Mouse (Mus musculus): Measurements from ENCODE around the gene Gm5678. TPM values are rescaled to one million over a fixed set of nuclear protein-coding genes. Genes with fewer than 3 reads are reported as not detected.
"Not testable (repeated sequence)": the region's sequence is repeated elsewhere in the genome, so short reads cannot be mapped to it uniquely, and the experiment has no call there.

Gene Gm5678
- polyA plus RNA-seq, 1 experiment from 2014 or later, result not detected

DNA sequence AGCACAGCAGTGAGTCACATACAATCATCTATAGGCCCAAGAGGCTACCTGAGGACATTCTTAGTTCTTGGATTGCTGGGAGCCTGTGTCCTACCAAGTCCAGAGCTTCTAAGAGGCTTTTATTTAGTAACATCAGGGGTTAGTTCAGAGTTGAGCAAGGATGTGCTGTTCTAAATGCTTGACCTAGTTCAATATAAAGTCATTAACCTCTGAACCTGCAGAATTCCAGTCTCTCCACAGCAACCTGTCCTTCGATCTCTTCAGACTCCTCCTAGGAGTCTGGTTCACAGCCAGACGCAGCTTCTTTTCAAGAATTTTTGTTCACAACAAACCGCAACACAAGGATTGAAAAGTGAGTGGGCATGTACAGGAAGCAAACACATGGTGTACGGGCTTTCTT, 16.9 kb upstream of the Gm5678 start:
- ATAC-seq, result no peak
- Histone ChIP-seq H3K36me3 (peaks cover 33% of the 10 kb centered on the region), H3K9me3 (no peaks in the 10 kb centered on the region), H3K4me3 (replicated peaks) (no peak overlapping the region), H3K4me2 (replicated peaks) (no peak overlapping the region), H3K27ac (no peak overlapping the region), H3K9ac (replicated peaks) (no peak overlapping the region), H3K27me3 (0 out of 2 replicates have a peak, but pooled peaks cover 3% of the 10 kb centered on the region), H3K4me1 (replicated peaks) (peaks cover 20% of the 10 kb centered on the region)
- WGBS, result 93% methylated on average over 4 of the region's 4 CpGs

- H3K4me2 ChIP-seq (replicated peaks), result no peak overlapping the region
- H3K27ac ChIP-seq, result no peak overlapping the region
- peaks cover 22% of the 10 kb centered on the region for H3K36me3 ChIP-seq
- H3K27me3 ChIP-seq, result no peaks in the 10 kb centered on the region
- H3K9me3 ChIP-seq, result no peaks in the 10 kb centered on the region
- 51% methylated on average over 5 of the region's 5 CpGs for WGBS
- H3K9ac ChIP-seq (replicated peaks), result no peak overlapping the region
- H3K4me1 ChIP-seq (replicated peaks), result no peaks in the 10 kb centered on the region; the same call in 1 of the 2 replicates
- no peak overlapping the region for H3K4me3 ChIP-seq (replicated peaks)
- no peak for ATAC-seq
Observed at GRCm38 (mm10) chr16:93615118-93615870, 12.6 kb upstream of the Gm5678 start.

DNA sequence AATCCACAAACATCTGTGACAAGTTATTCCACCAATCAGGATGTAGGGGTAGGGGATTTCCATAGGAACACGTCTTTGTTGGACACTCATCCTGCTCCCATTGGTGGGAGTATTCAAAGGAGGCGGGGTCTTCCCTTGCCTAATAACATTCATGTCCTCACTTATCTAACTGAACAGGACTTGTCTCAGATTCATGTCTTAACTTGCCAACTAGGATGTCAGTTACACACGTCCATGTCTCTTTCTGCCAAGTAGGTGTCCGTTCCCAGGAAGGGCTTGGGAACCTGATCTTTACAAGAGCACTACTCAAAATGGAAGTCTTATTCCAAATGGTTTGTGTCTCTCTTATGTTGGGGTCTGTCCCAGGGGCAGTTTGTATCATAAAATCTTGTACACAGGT, 4.1 kb upstream of the Gm5678 start:
- not testable (repeated sequence) for H3K4me3 ChIP-seq (replicated peaks); H3K4me2 ChIP-seq (replicated peaks); ATAC-seq; H3K27me3 ChIP-seq; H3K27ac ChIP-seq; H3K9ac ChIP-seq (replicated peaks); H3K9me3 ChIP-seq; H3K36me3 ChIP-seq; H3K4me1 ChIP-seq (replicated peaks)
- WGBS, result 90% methylated on average over 4 of the region's 4 CpGs

GRCm38 (mm10) chr16:93624671-93625070, 3.2 kb upstream of the Gm5678 start:
- WGBS, result 86% methylated on average over 4 of the region's 4 CpGs
- H3K9ac ChIP-seq (replicated peaks), result no peak overlapping the region
- no peaks in the 10 kb centered on the region for H3K9me3 ChIP-seq
- no peak for ATAC-seq
- no peaks in the 10 kb centered on the region for H3K36me3 ChIP-seq
- no peaks in the 10 kb centered on the region for H3K4me1 ChIP-seq (replicated peaks)
- no peak overlapping the region for H3K4me2 ChIP-seq (replicated peaks)
- no peak overlapping the region for H3K27ac ChIP-seq
- no peak overlapping the region for H3K4me3 ChIP-seq (replicated peaks)
- H3K27me3 ChIP-seq, result no peaks in the 10 kb centered on the region

DNA sequence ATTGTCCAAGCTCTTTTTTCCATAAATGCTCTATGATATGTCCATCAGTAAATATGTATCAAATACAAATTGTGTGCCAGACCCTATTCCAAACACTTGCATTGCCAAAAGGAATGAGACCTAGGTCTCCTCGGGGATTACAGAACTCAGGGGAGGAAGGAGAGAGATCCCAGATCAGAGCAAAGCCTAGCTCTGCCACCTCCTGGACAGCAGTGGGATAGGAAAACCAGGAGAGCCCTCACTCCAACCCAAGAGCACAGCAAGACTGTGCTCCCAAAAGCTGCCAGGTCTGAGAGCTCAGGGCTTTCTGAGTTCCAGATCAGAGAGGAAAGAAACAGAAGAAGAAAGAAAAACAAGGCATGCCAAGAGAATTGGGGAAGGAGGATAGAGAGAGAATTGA, 1.2 kb upstream of the Gm5678 start:
- no peak overlapping the region for H3K4me3 ChIP-seq (replicated peaks)
- no peak overlapping the region for H3K9ac ChIP-seq (replicated peaks)
- ATAC-seq, result no peak
- no peaks in the 10 kb centered on the region for H3K4me1 ChIP-seq (replicated peaks)
- H3K27ac ChIP-seq, result no peak overlapping the region
- H3K27me3 ChIP-seq, result no peaks in the 10 kb centered on the region
- H3K4me2 ChIP-seq (replicated peaks), result no peak overlapping the region
- WGBS, result 24% methylated on average over 1 of the region's 1 CpGs
- H3K9me3 ChIP-seq, result no peaks in the 10 kb centered on the region
- H3K36me3 ChIP-seq, result no peaks in the 10 kb centered on the region

GRCm38 (mm10) chr16:93644006-93644405, 16.1 kb downstream of the Gm5678 start:
- H3K9me3 ChIP-seq, result no peaks in the 10 kb centered on the region
- H3K36me3 ChIP-seq, result no peaks in the 10 kb centered on the region
- no peaks in the 10 kb centered on the region for H3K4me1 ChIP-seq (replicated peaks)
- H3K4me3 ChIP-seq (replicated peaks), result no peak overlapping the region
- WGBS, result 82% methylated on average over 4 of the region's 4 CpGs
- no peak overlapping the region for H3K9ac ChIP-seq (replicated peaks)
- no peak for ATAC-seq
- no peaks in the 10 kb centered on the region for H3K27me3 ChIP-seq
- no peak overlapping the region for H3K4me2 ChIP-seq (replicated peaks)
- no peak overlapping the region for H3K27ac ChIP-seq

DNA sequence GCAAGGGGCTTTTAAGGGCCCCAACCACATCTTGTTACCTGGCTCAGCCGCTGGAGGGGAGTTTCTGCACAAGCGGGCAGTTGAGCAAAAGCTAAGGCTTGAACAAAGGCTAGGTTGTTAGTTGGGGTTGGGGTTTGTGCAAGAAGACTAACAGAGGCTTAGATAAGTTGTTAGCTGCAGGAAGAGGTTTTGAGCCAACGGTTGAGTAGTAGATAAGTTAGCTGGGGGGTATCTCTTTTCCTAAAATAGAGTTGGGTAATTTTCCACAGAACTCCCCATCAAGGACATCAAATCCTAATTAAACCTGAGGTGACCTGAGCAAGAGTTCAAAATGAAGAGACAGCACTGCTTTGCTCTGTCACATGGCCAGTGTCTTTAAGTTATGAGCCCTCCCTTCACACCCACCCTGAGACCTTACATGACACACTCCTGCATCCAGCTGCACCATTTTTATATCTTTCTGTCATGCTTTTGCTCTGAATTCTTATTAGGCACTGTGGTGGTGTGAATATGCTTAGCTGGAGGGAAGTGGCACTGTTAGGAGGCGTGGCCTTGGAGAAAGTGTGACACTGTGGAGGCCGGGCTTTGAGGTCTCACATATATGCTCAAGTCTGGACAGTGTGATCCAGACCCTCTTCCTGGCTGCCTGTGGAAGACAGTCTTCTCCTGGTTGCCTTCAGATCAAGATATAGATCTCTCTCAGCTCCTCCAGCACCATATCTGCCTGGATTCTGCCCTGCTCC, 20.7 kb downstream of the Gm5678 start:
- H3K27ac ChIP-seq, result no peak overlapping the region
- H3K9ac ChIP-seq (replicated peaks), result no peak overlapping the region
- no peaks in the 10 kb centered on the region for H3K27me3 ChIP-seq
- H3K4me2 ChIP-seq (replicated peaks), result no peak overlapping the region
- WGBS, result 82% methylated on average over 5 of the region's 5 CpGs
- no peak overlapping the region for H3K4me3 ChIP-seq (replicated peaks)
- no peaks in the 10 kb centered on the region for H3K9me3 ChIP-seq
- ATAC-seq, result no peak
- H3K4me1 ChIP-seq (replicated peaks), result no peaks in the 10 kb centered on the region
- no peaks in the 10 kb centered on the region for H3K36me3 ChIP-seq

- Histone ChIP-seq H3K36me3 (no peaks in the 10 kb centered on the region), H3K27me3 (no peaks in the 10 kb centered on the region), H3K9ac (replicated peaks) (no peak overlapping the region), H3K9me3 (peaks cover 10% of the 10 kb centered on the region), H3K27ac (no peak overlapping the region), H3K4me2 (replicated peaks) (no peak overlapping the region), H3K4me1 (replicated peaks) (no peaks in the 10 kb centered on the region), H3K4me3 (replicated peaks) (no peak overlapping the region)
- no peak for ATAC-seq
Observed at GRCm38 (mm10) chr16:93667976-93668375, 40.1 kb downstream of the Gm5678 start.

DNA sequence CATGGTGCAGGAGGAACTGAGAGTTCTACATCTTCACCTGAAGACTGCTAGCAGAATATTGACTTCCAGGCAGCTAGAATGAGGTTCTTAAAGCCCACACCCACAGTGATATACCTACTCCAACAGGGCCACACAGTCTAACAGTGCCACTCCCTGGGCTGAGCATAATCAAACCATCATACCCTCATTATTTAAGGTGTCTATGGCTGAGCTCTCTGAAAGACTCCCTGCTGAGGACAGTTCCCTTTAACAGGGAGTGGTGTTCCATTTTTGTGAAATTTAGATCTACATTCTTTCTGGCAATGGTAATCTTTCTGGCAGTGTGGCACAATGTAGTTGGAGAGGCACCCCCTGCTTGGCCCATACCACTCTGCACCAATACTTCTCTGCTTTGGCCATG, 41.6 kb downstream of the Gm5678 start:
- H3K9me3 ChIP-seq, result peaks cover 10% of the 10 kb centered on the region
- no peaks in the 10 kb centered on the region for H3K4me1 ChIP-seq (replicated peaks)
- H3K27ac ChIP-seq, result no peak overlapping the region
- ATAC-seq, result no peak
- no peaks in the 10 kb centered on the region for H3K36me3 ChIP-seq
- no peak overlapping the region for H3K9ac ChIP-seq (replicated peaks)
- no peak overlapping the region for H3K4me2 ChIP-seq (replicated peaks)
- no peak overlapping the region for H3K4me3 ChIP-seq (replicated peaks)
- H3K27me3 ChIP-seq, result no peaks in the 10 kb centered on the region

DNA sequence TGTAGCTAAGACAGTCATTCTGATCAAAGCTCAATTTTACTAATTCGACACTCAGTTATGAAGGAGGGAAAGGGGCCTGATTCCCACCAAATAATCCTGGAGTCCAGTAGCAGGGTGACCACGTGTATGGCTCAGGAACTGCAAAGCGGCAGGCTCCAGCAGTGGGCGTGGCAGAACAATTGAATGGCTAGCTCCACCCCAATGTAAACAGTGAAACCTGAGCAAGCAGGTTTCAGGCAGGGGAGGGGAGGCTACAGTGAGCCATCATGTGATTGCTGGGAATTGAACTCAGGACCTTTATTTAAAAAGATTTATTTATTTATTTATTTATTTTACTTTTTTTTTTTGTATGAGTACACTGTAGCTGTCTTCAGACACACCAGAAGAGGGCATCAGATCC, 42.6 kb downstream of the Gm5678 start:
- H3K4me1 ChIP-seq (replicated peaks); H3K27me3 ChIP-seq; H3K4me3 ChIP-seq (replicated peaks); H3K9ac ChIP-seq (replicated peaks); H3K27ac ChIP-seq; H3K36me3 ChIP-seq; H3K4me2 ChIP-seq (replicated peaks); ATAC-seq: not testable (repeated sequence)
- H3K9me3 ChIP-seq, result peaks cover 10% of the 10 kb centered on the region
- WGBS, result 45% methylated on average over 4 of the region's 4 CpGs

DNA sequence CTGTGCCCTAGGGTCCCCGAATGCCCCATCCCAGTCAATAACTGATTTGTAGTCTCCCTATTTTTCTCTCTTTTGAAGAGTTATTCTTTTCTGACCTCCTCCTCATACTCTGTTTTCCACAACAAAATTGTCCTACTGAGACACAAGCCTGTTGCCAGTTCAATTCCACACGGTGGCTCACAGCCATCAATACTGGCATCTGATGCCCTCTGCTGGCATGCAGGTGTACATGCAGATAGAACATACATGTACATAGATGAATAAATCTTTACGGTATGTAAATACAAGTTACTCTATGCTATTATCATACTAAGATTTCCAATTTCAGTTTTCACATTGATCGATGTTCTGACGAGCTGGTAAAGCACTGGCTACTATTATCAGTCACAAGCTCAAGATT, 43.2 kb downstream of the Gm5678 start:
- Histone ChIP-seq H3K9ac (replicated peaks) (no peak overlapping the region), H3K9me3 (peaks cover 10% of the 10 kb centered on the region), H3K4me1 (replicated peaks) (no peaks in the 10 kb centered on the region), H3K4me2 (replicated peaks) (no peak overlapping the region), H3K27me3 (no peaks in the 10 kb centered on the region), H3K4me3 (replicated peaks) (no peak overlapping the region), H3K27ac (no peak overlapping the region), H3K36me3 (no peaks in the 10 kb centered on the region)
- WGBS, result 95% methylated on average over 5 of the region's 5 CpGs
- no peak for ATAC-seq

GRCm38 (mm10) chr16:93676376-93676775, 48.5 kb downstream of the Gm5678 start:
- Histone ChIP-seq H3K4me3 (replicated peaks) (no peak overlapping the region), H3K4me2 (replicated peaks) (no peak overlapping the region), H3K27ac (no peak overlapping the region), H3K36me3 (no peaks in the 10 kb centered on the region), H3K9me3 (no peaks in the 10 kb centered on the region), H3K4me1 (replicated peaks) (no peaks in the 10 kb centered on the region), H3K27me3 (peaks cover 12% of the 10 kb centered on the region), H3K9ac (replicated peaks) (no peak overlapping the region)
- no peak for ATAC-seq
- WGBS, result 84% methylated on average over 5 of the region's 5 CpGs

All from midbrain, embryonic 13.5 days (tissue).